Mouse (Mus musculus) testis, adult 2 months (tissue): ENCODE measurements around the gene Kcnip1. TPM values are rescaled to one million over a fixed set of nuclear protein-coding genes. Genes with fewer than 3 reads are reported as not detected.

Source experiments
- H3K27ac ChIP-seq: fragments of 200-500 bp; 2 replicates; pipeline ENCODE4 v1.5.1; 2012; ENCODE audit warnings: low read depth, low read length; ENCODE audit not compliant: control insufficient read depth, insufficient read depth
- H3K27me3 ChIP-seq: fragments of 200-500 bp; 2 replicates; pipeline ENCODE4 v1.6.1; 2012; ENCODE audit warnings: mild to moderate bottlenecking, low read length, moderate library complexity; ENCODE audit not compliant: control insufficient read depth, insufficient read depth
- H3K36me3 ChIP-seq: fragments of 200-500 bp; 2 replicates; pipeline ENCODE4 v1.6.1; 2012; ENCODE audit warnings: mild to moderate bottlenecking, low read length; ENCODE audit not compliant: control insufficient read depth, insufficient read depth
- H3K4me1 ChIP-seq: fragments of 200-500 bp; 2 replicates; pipeline ENCODE4 v1.6.1; 2012; ENCODE audit warnings: low read length; ENCODE audit not compliant: control insufficient read depth, insufficient read depth
- H3K4me3 ChIP-seq: fragments of 200-500 bp; 2 replicates; pipeline ENCODE4 v1.5.1; 2012; ENCODE audit warnings: low read depth, mild to moderate bottlenecking, low read length, moderate library complexity, mixed read lengths; ENCODE audit not compliant: control insufficient read depth
- CTCF ChIP-seq: fragments of 200-500 bp; IDR thresholded peaks from 2 replicates; pipeline ENCODE4 v1.5.1; 2012; ENCODE audit warnings: low read depth, mild to moderate bottlenecking, inconsistent platforms, low read length, moderate library complexity; ENCODE audit not compliant: control insufficient read depth, insufficient read depth, insufficient replicate concordance
- POLR2A ChIP-seq: fragments of 200-500 bp; IDR thresholded peaks from 2 replicates; pipeline ENCODE4 v1.6.1; 2012; ENCODE audit warnings: low read depth, mild to moderate bottlenecking, inconsistent platforms, low read length, moderate library complexity; ENCODE audit not compliant: control insufficient read depth
- polyA plus RNA-seq: library from polyadenylated mRNA; depleted of rRNA; stranded (reverse); fragments of >200 nt; gene quantifications from 2 replicates; pipeline ENCODE4 v1.2.3, GENCODE M21; 2012

Gene Kcnip1
- polyA plus RNA-seq, 1 experiment: 1.6 TPM

DNA sequence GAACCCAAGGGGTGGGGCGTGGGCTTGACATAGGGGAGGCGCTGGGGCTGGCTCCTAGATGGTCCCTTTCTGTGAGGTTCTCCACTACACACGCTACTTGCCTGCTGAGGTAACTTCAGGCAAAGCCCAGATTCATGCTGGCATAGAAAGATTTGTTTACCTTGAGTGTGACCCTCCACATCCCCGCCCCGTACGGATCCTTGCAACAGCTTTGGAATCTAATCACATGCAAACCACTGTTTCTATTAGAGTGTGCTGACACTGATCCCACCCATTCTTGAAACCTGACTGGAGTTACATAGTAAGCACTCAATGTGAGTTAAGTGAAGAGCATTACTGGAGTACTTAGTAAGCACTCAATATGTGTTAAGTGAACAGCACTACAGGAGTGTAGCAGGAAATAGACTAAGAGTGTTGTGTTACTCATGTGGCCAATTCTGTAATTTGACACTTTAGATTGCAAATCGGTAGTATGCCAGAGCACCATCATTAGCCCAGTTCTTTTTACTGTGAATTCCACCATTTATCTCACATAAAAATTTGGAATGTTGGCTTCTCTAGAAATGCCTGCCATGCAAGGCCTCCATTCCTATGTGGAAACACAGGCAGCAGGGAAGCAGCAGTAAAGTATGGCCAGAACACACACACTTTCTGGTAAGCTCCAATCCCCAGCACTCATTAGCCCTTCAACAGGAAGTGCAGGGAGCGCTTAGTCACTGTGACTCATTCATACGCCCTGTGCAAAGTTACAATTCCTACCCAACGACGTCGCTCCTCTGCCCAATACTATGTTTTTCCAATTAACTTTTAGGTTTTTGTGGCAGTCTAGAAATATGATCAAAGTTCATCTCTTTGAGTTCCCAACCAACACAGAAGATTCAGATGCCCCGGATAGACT lies 332.7 kb downstream of the Kcnip1 start:
- H3K4me1 ChIP-seq: no peaks in the 10 kb centered on the region
- TF ChIP-seq POLR2A (no peak), CTCF (no peak)
- no peaks in the 10 kb centered on the region for H3K27me3 ChIP-seq

DNA sequence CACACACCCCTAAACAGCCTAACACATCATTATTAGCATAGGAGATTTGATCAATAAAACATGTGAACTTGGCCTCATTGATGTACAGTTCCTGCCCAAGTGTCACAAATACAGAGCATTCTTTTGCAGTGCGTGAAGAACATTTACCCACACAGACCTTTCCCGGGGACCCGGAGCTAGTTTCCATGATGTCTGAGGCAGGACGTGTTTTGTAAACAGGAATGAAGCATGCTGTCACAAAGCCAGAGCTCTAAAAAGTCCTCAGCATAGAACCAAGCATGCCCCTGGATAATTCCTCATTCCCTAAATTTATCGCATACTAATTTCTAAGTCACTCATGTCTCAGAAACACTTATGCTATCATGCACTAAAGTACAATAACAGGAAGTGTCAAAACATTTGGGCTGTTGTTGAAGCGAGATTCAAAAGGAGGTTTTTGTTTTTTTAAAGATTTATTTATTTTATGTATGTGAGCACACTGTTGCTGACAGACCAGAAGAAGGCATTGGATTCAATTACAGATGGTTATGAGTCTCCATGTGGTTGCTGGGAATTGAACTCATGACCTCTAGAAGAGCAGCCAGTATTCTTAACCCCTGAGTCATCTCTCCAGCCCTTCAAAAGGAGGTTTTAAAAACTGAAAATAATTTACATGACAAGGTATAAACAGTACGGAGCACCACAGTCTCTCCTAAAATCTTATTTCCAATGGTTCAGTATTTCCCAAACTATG lies 336.9 kb downstream of the Kcnip1 start:
- Histone ChIP-seq H3K4me3 (no peak overlapping the region), H3K4me1 (no peaks in the 10 kb centered on the region), H3K27ac (no peak overlapping the region), H3K36me3 (no peaks in the 10 kb centered on the region), H3K27me3 (no peaks in the 10 kb centered on the region)
- TF ChIP-seq POLR2A: no peak
- TF ChIP-seq CTCF: no peak

More for the DNA sequence above, 332.7 kb downstream of the Kcnip1 start:
- Histone ChIP-seq H3K36me3 (no peaks in the 10 kb centered on the region), H3K4me3 (no peak overlapping the region), H3K27ac (no peak overlapping the region)

DNA sequence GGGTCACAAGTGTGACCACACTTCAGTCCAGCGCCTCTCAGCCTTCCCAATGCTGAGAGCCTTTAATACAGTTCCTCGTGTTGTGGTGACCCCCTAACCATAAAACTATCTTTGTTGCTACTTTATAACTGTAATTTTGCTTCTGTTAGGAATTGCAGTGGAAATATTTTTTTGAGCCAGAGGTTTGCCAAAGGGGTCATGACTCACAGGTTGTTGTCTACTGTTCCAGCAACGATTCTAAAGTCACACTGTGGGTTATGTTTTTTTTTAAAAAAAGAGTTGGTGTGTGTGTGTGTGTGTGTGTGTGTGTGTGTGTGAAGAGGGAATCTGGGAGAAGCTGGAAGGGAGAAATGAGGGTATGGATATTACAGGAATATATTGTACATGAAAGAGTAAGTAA lies 337.7 kb downstream of the Kcnip1 start:
- no peak overlapping the region for H3K27ac ChIP-seq

DNA sequence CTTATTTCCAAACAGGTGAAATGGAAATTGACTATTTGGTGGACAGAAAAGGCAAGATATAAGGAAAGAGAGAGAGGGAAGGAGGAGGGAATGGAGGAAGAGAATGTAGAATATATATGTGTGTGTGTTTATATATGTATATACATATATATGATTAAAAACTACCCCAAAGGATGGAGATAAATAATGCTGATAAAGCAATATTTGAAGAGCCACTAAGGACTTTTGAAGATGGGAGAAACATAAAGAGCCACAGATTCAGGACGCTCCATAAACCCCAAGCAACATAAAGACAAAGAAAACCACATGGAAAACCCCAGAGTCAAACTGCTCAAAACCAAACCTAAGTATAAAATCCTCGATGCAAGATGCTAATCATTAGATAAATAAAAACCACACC lies 338.5 kb downstream of the Kcnip1 start:
- Histone ChIP-seq H3K27me3 (no peaks in the 10 kb centered on the region), H3K4me1 (no peaks in the 10 kb centered on the region), H3K4me3 (no peak overlapping the region), H3K27ac (no peak overlapping the region), H3K36me3 (no peaks in the 10 kb centered on the region)
- TF ChIP-seq POLR2A: no peak

More for the DNA sequence above, 337.7 kb downstream of the Kcnip1 start:
- TF ChIP-seq CTCF (no peak), POLR2A (no peak)
- Histone ChIP-seq H3K36me3 (no peaks in the 10 kb centered on the region), H3K27me3 (no peaks in the 10 kb centered on the region), H3K4me1 (no peaks in the 10 kb centered on the region), H3K4me3 (no peak overlapping the region)

DNA sequence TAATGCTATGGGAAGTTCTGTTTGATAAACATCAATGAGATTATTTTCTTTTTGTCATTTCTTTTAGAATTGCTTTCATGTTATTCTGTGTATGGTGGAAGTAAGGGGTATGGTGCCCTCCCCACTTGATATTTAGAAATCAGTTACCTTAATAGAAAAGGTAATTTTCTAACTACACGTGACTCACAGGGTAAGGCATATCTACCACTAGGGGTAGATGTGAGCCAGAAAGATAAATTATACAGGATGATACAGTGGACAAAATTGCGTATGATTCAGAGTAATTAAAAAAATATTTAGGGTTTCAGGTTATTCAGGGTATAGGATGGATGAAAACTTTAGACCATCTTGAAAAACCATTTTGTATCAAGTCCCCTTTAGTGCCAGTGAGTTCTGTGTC lies 343.6 kb downstream of the Kcnip1 start:
- Histone ChIP-seq H3K4me1 (no peaks in the 10 kb centered on the region), H3K27ac (no peak overlapping the region), H3K4me3 (no peak overlapping the region), H3K27me3 (no peaks in the 10 kb centered on the region), H3K36me3 (no peaks in the 10 kb centered on the region)
- TF ChIP-seq POLR2A (no peak), CTCF (no peak)

DNA sequence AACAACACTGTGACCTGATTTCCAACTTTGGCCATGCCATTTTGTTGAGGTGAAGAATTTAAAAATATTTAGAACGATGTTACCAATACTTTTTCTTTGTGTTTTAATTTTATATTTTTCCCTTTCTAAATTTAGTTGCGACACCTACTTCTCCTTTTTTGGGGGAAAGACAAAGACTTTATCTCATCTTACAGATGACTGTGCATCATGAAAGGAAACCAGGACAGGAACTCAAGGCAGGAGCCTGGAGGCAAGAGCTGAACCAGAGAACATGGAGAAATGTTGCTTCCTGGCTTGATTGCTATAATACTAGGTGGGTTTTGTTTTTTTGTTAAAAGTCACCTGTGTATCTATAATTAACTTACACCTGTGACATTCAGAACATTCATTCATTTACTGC lies 355.8 kb downstream of the Kcnip1 start:
- Histone ChIP-seq H3K27me3 (no peaks in the 10 kb centered on the region), H3K4me1 (no peaks in the 10 kb centered on the region), H3K4me3 (no peak overlapping the region), H3K27ac (no peak overlapping the region), H3K36me3 (no peaks in the 10 kb centered on the region)
- TF ChIP-seq POLR2A: no peak
- TF ChIP-seq CTCF: no peak

DNA sequence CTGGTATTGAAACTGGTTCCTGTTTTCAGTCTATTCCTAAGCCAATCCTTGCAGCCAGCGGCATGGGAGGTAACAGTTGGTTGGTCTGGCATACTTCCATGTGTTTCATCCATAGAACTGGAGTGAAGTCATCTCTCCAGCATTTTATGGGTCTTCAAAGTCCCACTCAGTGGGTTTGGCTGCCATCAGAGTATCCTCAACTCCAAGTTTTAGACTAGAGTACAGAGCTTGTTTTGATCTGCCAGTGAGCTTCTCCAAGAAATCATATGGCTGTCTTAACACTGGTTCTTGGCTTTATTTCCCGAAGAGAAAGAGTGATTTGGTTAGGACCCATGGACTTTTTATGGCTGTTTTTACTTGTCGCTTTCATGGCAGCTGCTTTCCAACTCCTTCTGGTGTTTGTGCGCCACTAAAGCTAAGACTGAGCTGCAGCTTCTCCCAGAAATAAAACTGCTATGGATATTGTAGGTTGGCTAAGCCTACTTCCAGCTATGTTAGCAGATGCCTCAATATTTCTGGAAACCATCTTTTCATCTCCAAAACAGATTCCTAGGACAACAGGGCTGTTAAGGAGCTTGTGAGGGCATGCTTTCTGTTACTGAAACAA lies 365.7 kb downstream of the Kcnip1 start:
- no peaks in the 10 kb centered on the region for H3K36me3 ChIP-seq
- H3K27me3 ChIP-seq: no peaks in the 10 kb centered on the region
- no peaks in the 10 kb centered on the region for H3K4me1 ChIP-seq
- no peak overlapping the region for H3K27ac ChIP-seq
- TF ChIP-seq CTCF (no peak), POLR2A (no peak)
- H3K4me3 ChIP-seq: no peak overlapping the region
